Mouse (Mus musculus): ENCODE measurements at regions not wholly inside any gene's neighbourhood (a gene's known extent, or its start where the extent isn't known, plus 50 kb on each side); places are given as distances from the start of the nearest gene placed in this dataset.

GRCm38 (mm10) chr10:124297198-124297677, 1033.4 kb downstream of the Fam19a2 start:
- TF ChIP-seq CTCF (IDR thresholded peaks at IDR 0.05; ENCODE audit: control insufficient read depth, insufficient read depth, insufficient read length) (no peak), USF1 (IDR thresholded peaks at IDR 0.05; ENCODE audit: low read depth) (no peak), MYOG (IDR thresholded peaks at IDR 0.05; ENCODE audit: control insufficient read depth, extremely low read depth, insufficient read length) (no peak), CEBPB (IDR thresholded peaks at IDR 0.05; ENCODE audit: low read depth) (no peak), MYOD1 (IDR thresholded peaks at IDR 0.05; ENCODE audit: control insufficient read depth, insufficient read length, low read depth) (no peak), MAX (IDR thresholded peaks at IDR 0.05) (no peak), FOSL1 (IDR thresholded peaks at IDR 0.05; ENCODE audit: insufficient read depth, low read length, poor library complexity, severe bottlenecking) (no peak)

Data from C2C12 (cell line).